Mouse (Mus musculus): ENCODE measurements around the gene Rftn1. TPM values are rescaled to one million over a fixed set of nuclear protein-coding genes. Genes with fewer than 3 reads are reported as not detected.

The Rftn1 gene
- polyA plus RNA-seq, 1 experiment from 2014 or later: 15.5 TPM

- H3K9ac ChIP-seq (ENCODE audit: low read depth, low read length): no peak overlapping the region
- no peak for DNase-seq (ENCODE audit: low spot score)
Observed at GRCm38 (mm10) chr17:49974996-49975395, 215.5 kb downstream of the Rftn1 start.

GRCm38 (mm10) chr17:49972164-49972563 lies 218.3 kb downstream of the Rftn1 start:
- no peak overlapping the region for H3K4me3 ChIP-seq (ENCODE audit: low read depth, low read length)
- peaks cover 8% of the 10 kb centered on the region; the same call in 1 of the 2 replicates for H3K9me3 ChIP-seq (ENCODE audit: control insufficient read depth, low read length)
- no peaks in the 10 kb centered on the region for H3K36me3 ChIP-seq (ENCODE audit: control insufficient read depth, insufficient read depth, low read length)
- no peaks in the 10 kb centered on the region for H3K4me1 ChIP-seq (ENCODE audit: control insufficient read depth, insufficient read depth, low read length)
- DNase-seq (ENCODE audit: low spot score): no peak
- H3K27me3 ChIP-seq (replicated peaks; ENCODE audit: control insufficient read depth, insufficient read depth, low read length): no peaks in the 10 kb centered on the region
- no peak overlapping the region for H3K4me2 ChIP-seq (ENCODE audit: low read depth, low read length)
- no peak for ATAC-seq (ENCODE audit: low read depth)
- no peak overlapping the region for H3K9ac ChIP-seq (ENCODE audit: low read depth, low read length)
- H3K27ac ChIP-seq (replicated peaks; ENCODE audit: low read depth, low read length): no peak overlapping the region
- 84% methylated on average over 1 of the region's 1 CpGs for WGBS

More at GRCm38 (mm10) chr17:49974996-49975395, 215.5 kb downstream of the Rftn1 start:
- 71% methylated on average over 6 of the region's 6 CpGs for WGBS
- H3K36me3 ChIP-seq (ENCODE audit: control insufficient read depth, insufficient read depth, low read length): no peaks in the 10 kb centered on the region
- no peaks in the 10 kb centered on the region for H3K27me3 ChIP-seq (replicated peaks; ENCODE audit: control insufficient read depth, insufficient read depth, low read length)
- ATAC-seq (ENCODE audit: low read depth): no peak
- H3K4me3 ChIP-seq (ENCODE audit: low read depth, low read length): no peak overlapping the region
- peaks cover 6% of the 10 kb centered on the region; the same call in 1 of the 2 replicates for H3K9me3 ChIP-seq (ENCODE audit: control insufficient read depth, low read length)
- H3K4me1 ChIP-seq (ENCODE audit: control insufficient read depth, insufficient read depth, low read length): no peaks in the 10 kb centered on the region
- no peak overlapping the region for H3K27ac ChIP-seq (replicated peaks; ENCODE audit: low read depth, low read length)
- H3K4me2 ChIP-seq (ENCODE audit: low read depth, low read length): no peak overlapping the region

DNA sequence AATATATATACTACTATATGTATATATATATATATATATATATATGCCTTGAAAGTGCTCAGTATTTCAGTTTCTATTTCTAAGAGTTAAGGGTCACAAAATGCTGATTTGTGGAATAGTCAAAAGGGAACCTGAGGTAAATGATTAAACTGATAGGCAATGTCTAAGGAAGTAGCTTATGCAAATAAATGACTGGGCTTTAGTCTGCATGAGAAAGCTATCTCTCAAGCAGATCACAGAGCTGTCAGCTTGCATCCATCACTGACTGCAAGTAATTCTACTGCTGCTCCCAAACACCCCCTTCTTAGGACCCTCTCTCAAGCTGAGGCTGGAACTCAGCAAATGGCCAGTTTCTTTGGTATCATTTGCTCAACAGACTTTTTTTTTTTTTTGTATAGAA lies 219.4 kb downstream of the Rftn1 start:
- Histone ChIP-seq H3K9ac (ENCODE audit: low read depth, low read length) (no peak overlapping the region), H3K4me2 (ENCODE audit: low read depth, low read length) (no peak overlapping the region), H3K4me3 (ENCODE audit: low read depth, low read length) (no peak overlapping the region), H3K27me3 (replicated peaks; ENCODE audit: control insufficient read depth, insufficient read depth, low read length) (no peaks in the 10 kb centered on the region), H3K36me3 (ENCODE audit: control insufficient read depth, insufficient read depth, low read length) (no peaks in the 10 kb centered on the region), H3K27ac (replicated peaks; ENCODE audit: low read depth, low read length) (no peak overlapping the region), H3K9me3 (ENCODE audit: control insufficient read depth, low read length) (peaks cover 8% of the 10 kb centered on the region; the same call in 1 of the 2 replicates), H3K4me1 (ENCODE audit: control insufficient read depth, insufficient read depth, low read length) (no peaks in the 10 kb centered on the region)
- ATAC-seq (ENCODE audit: low read depth) (no peak), DNase-seq (ENCODE audit: low spot score) (no peak)

- Histone ChIP-seq H3K27me3 (replicated peaks; ENCODE audit: control insufficient read depth, insufficient read depth, low read length) (no peaks in the 10 kb centered on the region), H3K9ac (ENCODE audit: low read depth, low read length) (no peak overlapping the region), H3K9me3 (ENCODE audit: control insufficient read depth, low read length) (peaks cover 8% of the 10 kb centered on the region; the same call in 1 of the 2 replicates), H3K4me3 (ENCODE audit: low read depth, low read length) (no peak overlapping the region), H3K4me2 (ENCODE audit: low read depth, low read length) (no peak overlapping the region), H3K4me1 (ENCODE audit: control insufficient read depth, insufficient read depth, low read length) (no peaks in the 10 kb centered on the region), H3K36me3 (ENCODE audit: control insufficient read depth, insufficient read depth, low read length) (no peaks in the 10 kb centered on the region), H3K27ac (replicated peaks; ENCODE audit: low read depth, low read length) (no peak overlapping the region)
- DNase-seq (ENCODE audit: low spot score) (peak; percentile 77), ATAC-seq (ENCODE audit: low read depth) (no peak)
- WGBS: 65% methylated on average over 9 of the region's 9 CpGs
Observed at GRCm38 (mm10) chr17:49968467-49969207, 221.8 kb downstream of the Rftn1 start.

DNA sequence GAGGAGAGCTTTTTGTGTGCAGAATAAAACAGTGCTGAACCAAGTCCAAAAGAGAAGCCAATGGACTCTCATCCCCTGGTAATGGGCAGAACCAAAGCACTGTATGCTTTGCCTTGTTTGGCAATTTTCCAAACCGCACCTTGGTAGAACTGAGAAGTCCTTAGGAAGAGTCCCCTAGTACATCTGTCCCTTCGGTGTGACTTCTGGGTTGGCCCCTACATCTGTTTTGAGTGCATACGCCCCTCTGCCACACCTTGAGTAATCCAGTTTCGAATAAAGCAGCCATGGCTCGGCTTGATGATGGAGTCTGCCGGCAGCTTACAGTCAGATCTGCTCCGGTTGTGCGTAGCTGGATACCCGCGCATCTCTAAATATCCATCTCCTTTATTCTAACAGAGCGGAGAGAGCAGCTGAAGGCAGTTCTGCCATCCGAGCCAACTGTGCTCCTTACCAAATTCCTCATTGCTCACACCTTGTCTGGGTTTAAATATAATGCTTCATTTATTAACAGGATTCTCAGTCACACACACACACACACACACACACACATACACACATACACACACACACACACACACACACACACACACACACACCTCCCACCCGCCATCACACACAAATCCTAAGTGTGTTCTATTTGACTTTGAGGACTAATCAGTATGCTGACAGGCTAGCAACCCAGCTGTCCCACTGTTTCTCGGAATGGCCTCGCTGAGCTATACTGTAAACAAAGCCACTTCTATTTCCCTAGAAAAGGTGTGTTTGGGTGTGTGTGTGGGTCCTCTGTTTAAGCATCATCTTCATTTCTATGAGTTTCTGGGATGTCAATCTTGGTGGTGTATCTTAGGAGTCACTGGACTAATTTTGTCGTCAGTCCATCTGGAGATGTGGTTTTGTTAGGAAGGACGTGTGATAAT lies 224.4 kb downstream of the Rftn1 start:
- DNase-seq (ENCODE audit: low spot score) (no peak), ATAC-seq (ENCODE audit: low read depth) (no peak)
- Histone ChIP-seq H3K4me2 (ENCODE audit: low read depth, low read length) (no peak overlapping the region), H3K9me3 (ENCODE audit: control insufficient read depth, low read length) (peaks cover 8% of the 10 kb centered on the region; the same call in 1 of the 2 replicates), H3K36me3 (ENCODE audit: control insufficient read depth, insufficient read depth, low read length) (no peaks in the 10 kb centered on the region), H3K4me1 (ENCODE audit: control insufficient read depth, insufficient read depth, low read length) (no peaks in the 10 kb centered on the region), H3K4me3 (ENCODE audit: low read depth, low read length) (no peak overlapping the region), H3K27me3 (replicated peaks; ENCODE audit: control insufficient read depth, insufficient read depth, low read length) (no peaks in the 10 kb centered on the region), H3K9ac (ENCODE audit: low read depth, low read length) (no peak overlapping the region), H3K27ac (replicated peaks; ENCODE audit: low read depth, low read length) (no peak overlapping the region)
- 79% methylated on average over 17 of the region's 17 CpGs for WGBS

- Histone ChIP-seq H3K4me2 (ENCODE audit: low read depth, low read length) (no peak overlapping the region), H3K27me3 (replicated peaks; ENCODE audit: control insufficient read depth, insufficient read depth, low read length) (no peaks in the 10 kb centered on the region), H3K4me3 (ENCODE audit: low read depth, low read length) (no peak overlapping the region), H3K9ac (ENCODE audit: low read depth, low read length) (no peak overlapping the region), H3K36me3 (ENCODE audit: control insufficient read depth, insufficient read depth, low read length) (no peaks in the 10 kb centered on the region), H3K27ac (replicated peaks; ENCODE audit: low read depth, low read length) (no peak overlapping the region), H3K4me1 (ENCODE audit: control insufficient read depth, insufficient read depth, low read length) (no peaks in the 10 kb centered on the region), H3K9me3 (ENCODE audit: control insufficient read depth, low read length) (peaks cover 2% of the 10 kb centered on the region; the same call in 1 of the 2 replicates)
- DNase-seq (ENCODE audit: low spot score) (no peak), ATAC-seq (ENCODE audit: low read depth) (no peak)
- WGBS: 70% methylated on average over 7 of the region's 7 CpGs
Observed at GRCm38 (mm10) chr17:49965035-49965434, 225.4 kb downstream of the Rftn1 start.

DNA sequence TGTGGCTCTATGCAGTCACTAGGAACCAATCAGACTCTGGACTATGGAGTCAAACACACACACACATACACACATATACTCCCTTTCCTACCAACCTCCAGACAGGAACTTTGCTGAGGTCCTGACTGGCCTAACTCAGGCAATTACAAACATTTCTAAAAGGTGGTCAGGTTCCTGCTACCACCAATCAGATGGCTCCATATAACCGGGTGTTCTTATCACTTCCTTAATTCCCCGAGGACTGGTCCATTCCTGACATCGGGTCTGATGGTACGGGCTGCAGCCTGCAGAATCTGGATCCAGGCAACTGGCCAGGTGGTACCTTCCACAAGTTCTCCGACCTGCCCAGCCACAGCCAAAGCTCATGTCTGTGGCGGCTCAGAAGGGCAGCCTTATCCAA lies 226.0 kb downstream of the Rftn1 start:
- ATAC-seq (ENCODE audit: low read depth) (no peak), DNase-seq (ENCODE audit: low spot score) (no peak)
- no peak overlapping the region for H3K9ac ChIP-seq (ENCODE audit: low read depth, low read length)
- no peaks in the 10 kb centered on the region for H3K9me3 ChIP-seq (ENCODE audit: control insufficient read depth, low read length)
- H3K27me3 ChIP-seq (replicated peaks; ENCODE audit: control insufficient read depth, insufficient read depth, low read length): no peaks in the 10 kb centered on the region
- no peaks in the 10 kb centered on the region for H3K36me3 ChIP-seq (ENCODE audit: control insufficient read depth, insufficient read depth, low read length)
- no peak overlapping the region for H3K4me2 ChIP-seq (ENCODE audit: low read depth, low read length)
- WGBS: 90% methylated on average over 6 of the region's 6 CpGs
- no peak overlapping the region for H3K27ac ChIP-seq (replicated peaks; ENCODE audit: low read depth, low read length)
- H3K4me1 ChIP-seq (ENCODE audit: control insufficient read depth, insufficient read depth, low read length): no peaks in the 10 kb centered on the region
- H3K4me3 ChIP-seq (ENCODE audit: low read depth, low read length): no peak overlapping the region

GRCm38 (mm10) chr17:49959021-49959420 lies 231.5 kb downstream of the Rftn1 start:
- no peak overlapping the region for H3K4me3 ChIP-seq (ENCODE audit: low read depth, low read length)
- no peak overlapping the region for H3K4me2 ChIP-seq (ENCODE audit: low read depth, low read length)
- peaks cover 3% of the 10 kb centered on the region; the same call in 1 of the 2 replicates for H3K4me1 ChIP-seq (ENCODE audit: control insufficient read depth, insufficient read depth, low read length)
- no peaks in the 10 kb centered on the region for H3K36me3 ChIP-seq (ENCODE audit: control insufficient read depth, insufficient read depth, low read length)
- no peak overlapping the region for H3K27ac ChIP-seq (replicated peaks; ENCODE audit: low read depth, low read length)
- H3K9ac ChIP-seq (ENCODE audit: low read depth, low read length): no peak overlapping the region
- no peaks in the 10 kb centered on the region for H3K9me3 ChIP-seq (ENCODE audit: control insufficient read depth, low read length)
- no peaks in the 10 kb centered on the region for H3K27me3 ChIP-seq (replicated peaks; ENCODE audit: control insufficient read depth, insufficient read depth, low read length)
- no peak for DNase-seq (ENCODE audit: low spot score)
- no peak for ATAC-seq (ENCODE audit: low read depth)

Measured in embryonic facial prominence, embryonic 14.5 days (tissue).